10 mouse cellular contexts compared by ENCODE assay signal in genomic region chr3:37063406-37063805, GRCm38 (mm10). TPM values are rescaled to one million over a fixed set of nuclear protein-coding genes. Genes with fewer than 3 reads are reported as not detected.
DNase-seq lines count a peak whose midpoint lies in the region; ATAC-seq and TF ChIP-seq lines count a peak whose summit lies in the region.
"Had no signal": no experiment of that assay in that cellular context is flagged by ENCODE, and none has a peak within 500 bp of the region (broad histone marks: within the 10 kb centered on the region; RNA-seq: fewer than 3 reads in every experiment).

Adad1 (plus strand) TSS chr3:37063527.

- DNase-seq in heart, postnatal 25 days (ENCODE audit: low spot score): no peak
- DNase-seq in kidney, postnatal 10 days: peak; percentile 7
- DNase-seq in midbrain, postnatal 0 days (ENCODE audit: low spot score): no peak
- no peak for DNase-seq in spleen, adult 18-20 months
- DNase-seq in spleen, postnatal 4 days (ENCODE audit: low spot score in 2 of 2): no peak
- DNase-seq: cerebellum, adult 11 months had no signal

- H3K36me3 ChIP-seq in heart, embryonic 13.5 days: no peaks in the 10 kb centered on the region
- no peaks in the 10 kb centered on the region for H3K36me3 ChIP-seq in embryonic facial prominence, embryonic 12.5 days
- H3K36me3 ChIP-seq in midbrain, postnatal 0 days (ENCODE audit: insufficient read depth, low read length): no peaks in the 10 kb centered on the region

- peak within 1 kb of the TSS; percentile 67 for H3K4me2 ChIP-seq in heart, embryonic 13.5 days
- peak within 1 kb of the TSS; percentile 26 for H3K4me2 ChIP-seq in embryonic facial prominence, embryonic 12.5 days (replicated peaks)
- H3K4me2 ChIP-seq in midbrain, postnatal 0 days (ENCODE audit: low read depth, low read length, poor library complexity, severe bottlenecking): peak within 1 kb of the TSS; percentile 28; the same call in 1 of the 2 replicates

- no peaks in the 10 kb centered on the region for H3K4me1 ChIP-seq in heart, embryonic 13.5 days
- no peaks in the 10 kb centered on the region for H3K4me1 ChIP-seq in embryonic facial prominence, embryonic 12.5 days
- H3K4me1 ChIP-seq in midbrain, postnatal 0 days (ENCODE audit: insufficient read depth, low read length): no peaks in the 10 kb centered on the region

- TF ChIP-seq CTCF in midbrain, postnatal 0 days (IDR thresholded peaks at IDR 0.05): no peak

- no peaks in the 10 kb centered on the region for H3K27me3 ChIP-seq in heart, embryonic 13.5 days (replicated peaks)
- H3K27me3 ChIP-seq in embryonic facial prominence, embryonic 12.5 days: no peaks in the 10 kb centered on the region
- H3K27me3 ChIP-seq in midbrain, postnatal 0 days (ENCODE audit: insufficient read depth, low read length): no peaks in the 10 kb centered on the region
- H3K27me3 ChIP-seq: CH12.LX had no signal

- 38% methylated on average over 38 of the region's 39 CpGs for WGBS in heart, embryonic 13.5 days
- 53% methylated on average over 39 of the region's 39 CpGs for WGBS in embryonic facial prominence, embryonic 12.5 days
- 65% methylated on average over 36 of the region's 39 CpGs for WGBS in midbrain, postnatal 0 days

- no peak within 1 kb of the TSS for H3K27ac ChIP-seq in heart, embryonic 13.5 days (replicated peaks)
- no peak within 1 kb of the TSS for H3K27ac ChIP-seq in embryonic facial prominence, embryonic 12.5 days
- H3K27ac ChIP-seq in midbrain, postnatal 0 days (ENCODE audit: low read depth, low read length): no peak within 1 kb of the TSS

- intact Hi-C loops in heart, postnatal 25 days (cut with DNase I): no loop called here

- H3K9me3 ChIP-seq in heart, embryonic 13.5 days: peaks cover 13% of the 10 kb centered on the region; the same call in 1 of the 2 replicates
- H3K9me3 ChIP-seq in embryonic facial prominence, embryonic 12.5 days: no peaks in the 10 kb centered on the region; the same call in 1 of the 2 replicates
- 0 out of 2 replicates have a peak, but pooled peaks cover 6% of the 10 kb centered on the region for H3K9me3 ChIP-seq in midbrain, postnatal 0 days (ENCODE audit: low read length)

- peak within 1 kb of the TSS; percentile 45 for H3K4me3 ChIP-seq in heart, embryonic 13.5 days
- peak within 1 kb of the TSS; percentile 10 for H3K4me3 ChIP-seq in embryonic facial prominence, embryonic 12.5 days
- no peak within 1 kb of the TSS for H3K4me3 ChIP-seq in midbrain, postnatal 0 days (ENCODE audit: low read depth, low read length)

- H3K9ac ChIP-seq in heart, embryonic 13.5 days: peak within 1 kb of the TSS; percentile 54; the same call in 1 of the 2 replicates
- H3K9ac ChIP-seq in embryonic facial prominence, embryonic 12.5 days: no peak within 1 kb of the TSS
- H3K9ac ChIP-seq in midbrain, postnatal 0 days (replicated peaks; ENCODE audit: low read length, poor library complexity, severe bottlenecking): no peak within 1 kb of the TSS

- no peak for ATAC-seq in heart, embryonic 13.5 days (ENCODE audit: extremely low read depth, insufficient number of reproducible peaks, low FRiP score, low TSS enrichment)
- peak; percentile 22; the same call in 1 of the 2 replicates for ATAC-seq in embryonic facial prominence, embryonic 12.5 days (ENCODE audit: insufficient number of reproducible peaks, insufficient read depth, low FRiP score, low TSS enrichment)
- ATAC-seq in midbrain, postnatal 0 days (ENCODE audit: low FRiP score): 0 out of 2 replicates have a peak, but pooled peaks have one; percentile 54
- ATAC-seq in CD4-positive, CD25-positive, alpha-beta regulatory T cell, adult 4 months: no peak

RNA-seq across cellular contexts. Expression of gene Adad1, which starts in this region (rescaled TPM):
- polyA plus RNA-seq in heart, embryonic 13.5 days (2015; fragmentation: Nextera tagmentation; extraction: Ambion mirVana): 0.59 and 0.75 TPM in 2 replicates
- total RNA-seq in heart, postnatal 25 days (2021): not detected
- polyA plus RNA-seq in embryonic facial prominence, embryonic 12.5 days (2016; fragmentation: Nextera tagmentation; extraction: Ambion mirVana): 0.70 and 1.2 TPM in 2 replicates
- total RNA-seq in midbrain, postnatal 0 days (2014; rRNA removed): 1.3 TPM in 1 of 2 replicates, not detected in the other
- 0.32 TPM in 1 of 2 replicates, not detected in the other for polyA plus RNA-seq in midbrain, postnatal 0 days (2015; fragmentation: Nextera tagmentation; extraction: Ambion mirVana)
- not detected for polyA plus RNA-seq in CD4-positive, CD25-positive, alpha-beta regulatory T cell, adult 4 months (2017; shearing (Covaris generic))
- total RNA-seq: CH12.LX had no signal

Comparison
In these comparisons a context has a peak if more than half of its experiments do, and no peak if none do; other contexts are left out.
1. ATAC-seq: peak in embryonic facial prominence, embryonic 12.5 days (single experiment) and midbrain, postnatal 0 days (single experiment); none in heart, embryonic 13.5 days (single experiment) and CD4-positive, CD25-positive, alpha-beta regulatory T cell, adult 4 months (single experiment).
2. Peak in every context shown above with its lines, with median percentiles within 50 percentile points of each other: H3K4me2 ChIP-seq.